Mouse (Mus musculus) monocyte, adult 5-6 weeks (primary cell): Measurements from ENCODE around the gene Palld. TPM values are rescaled to one million over a fixed set of nuclear protein-coding genes. Genes with fewer than 3 reads are reported as not detected.
A peak's percentile ranks its signal among the peaks of the same experiment; 100 is the strongest.

ENCODE experiments used
- ATAC-seq: fragments of 153-309, 156-312 bp; replicated peaks from 2 replicates; pipeline ENCODE4 v1.8.0; 2017; ENCODE audit warnings: mild to moderate bottlenecking; ENCODE audit not compliant: low TSS enrichment, insufficient number of reproducible peaks, severe bottlenecking, poor library complexity, low FRiP score
- total RNA-seq: library from RNA; stranded (forward); fragments of 200-1000, 200-491, 200-594 nt; gene quantifications from 3 replicates; pipeline ENCODE4 v1.2.3, GENCODE M21; 2017

Palld gene
- total RNA-seq, 1 experiment from 2014 or later, result not detected

DNA sequence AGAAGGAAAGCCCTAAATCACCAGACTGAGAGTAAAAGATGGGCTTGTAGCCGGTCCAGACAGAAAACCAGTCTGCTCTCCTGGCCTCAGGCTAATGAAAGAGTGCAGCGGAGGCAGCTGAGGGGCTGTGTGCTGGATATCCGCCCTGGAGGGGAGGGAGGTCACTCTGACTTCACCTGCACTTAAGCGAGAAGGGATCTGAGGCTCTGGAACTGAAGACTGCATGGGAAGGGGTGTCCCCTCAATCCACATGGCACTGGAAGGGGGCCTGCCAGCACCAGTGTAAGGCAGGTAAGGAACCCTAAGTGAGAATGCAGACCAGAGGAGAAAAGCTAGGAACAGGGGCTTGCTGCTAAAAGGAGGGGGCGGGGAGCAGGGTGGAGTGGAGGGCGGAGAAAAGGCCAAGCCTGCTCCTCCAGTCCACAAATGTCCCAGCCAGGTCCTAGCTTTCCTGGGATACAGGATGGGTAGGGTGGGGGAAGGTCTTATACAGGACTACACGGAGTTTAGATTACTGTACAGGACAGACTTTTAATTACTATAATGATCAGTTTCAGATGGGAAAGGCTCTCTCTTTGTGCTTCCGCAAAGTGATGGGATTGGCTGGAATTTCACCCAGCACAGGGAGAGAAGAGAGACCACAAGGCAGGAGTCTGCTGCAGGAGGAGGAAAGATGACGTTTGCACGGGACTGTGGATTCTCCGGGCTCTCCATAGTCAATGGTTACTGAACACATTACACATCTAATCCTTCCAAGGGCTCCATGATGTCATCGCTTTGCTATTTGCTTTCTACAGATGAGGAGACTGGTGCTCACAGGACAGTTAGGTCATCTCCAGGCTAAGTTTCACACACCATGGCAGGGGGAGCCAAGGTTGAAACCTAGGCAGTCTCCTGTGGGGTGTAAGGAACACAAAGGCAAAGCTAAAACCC lies 278.7 kb downstream of the Palld start:
- ATAC-seq, result no peak

DNA sequence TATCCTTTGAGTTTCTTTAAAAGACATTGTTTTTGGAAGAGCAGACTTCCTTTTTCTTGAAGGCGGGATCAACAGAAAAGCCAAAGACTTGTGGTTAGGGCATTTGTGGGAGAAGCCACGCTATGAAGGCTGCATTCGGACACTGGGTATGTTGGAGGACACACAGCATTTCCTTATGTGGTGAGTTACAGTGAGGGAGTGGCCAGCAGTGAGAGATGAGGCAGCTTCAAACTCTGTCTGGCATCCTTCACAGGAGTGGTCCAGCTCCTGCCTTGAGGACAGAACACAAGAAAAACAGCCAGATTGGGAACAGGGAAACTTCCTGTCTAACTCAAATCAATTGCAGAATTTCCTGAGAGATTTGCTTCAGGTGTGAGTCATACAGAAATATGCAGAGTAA lies 281.2 kb downstream of the Palld start:
- ATAC-seq, result no peak

DNA sequence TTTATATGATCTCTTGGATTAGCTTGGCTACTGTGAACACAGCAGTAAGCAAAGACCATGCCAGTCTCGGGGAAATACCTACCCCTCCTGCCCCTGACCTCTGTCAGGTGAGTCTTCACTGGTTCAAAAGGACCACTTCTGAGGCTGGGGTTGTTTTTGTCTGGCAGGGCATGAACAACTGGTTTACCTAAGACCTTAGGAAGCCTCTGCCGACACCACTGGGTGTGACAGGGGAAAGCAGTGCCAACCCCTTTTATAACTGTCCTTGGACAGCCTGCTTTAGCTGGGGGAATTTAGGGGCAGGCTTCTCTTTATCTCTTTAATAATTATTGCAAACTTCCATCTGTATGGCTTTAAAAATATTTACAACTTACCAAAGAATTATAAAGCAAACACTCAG lies 284.8 kb downstream of the Palld start:
- no peak for ATAC-seq

DNA sequence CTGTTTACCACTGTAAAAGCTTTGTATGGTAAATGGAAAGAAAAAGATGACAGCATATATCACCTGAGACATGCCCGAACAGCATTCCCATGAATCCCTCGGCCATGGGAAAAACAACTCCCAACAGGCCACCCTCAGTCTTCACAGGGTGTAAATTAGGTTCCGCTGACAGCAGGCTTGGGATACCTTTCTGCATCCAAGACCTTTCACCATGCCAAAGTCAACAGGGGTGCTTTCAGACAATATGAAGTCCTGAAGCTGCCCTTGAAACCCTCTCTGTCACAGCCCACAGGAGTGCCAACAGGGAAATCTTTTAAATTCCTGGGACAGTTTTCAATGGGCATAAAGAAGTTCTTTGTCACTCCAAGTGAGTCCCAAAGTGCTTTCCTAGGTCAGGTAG lies 285.4 kb downstream of the Palld start:
- ATAC-seq, result no peak

DNA sequence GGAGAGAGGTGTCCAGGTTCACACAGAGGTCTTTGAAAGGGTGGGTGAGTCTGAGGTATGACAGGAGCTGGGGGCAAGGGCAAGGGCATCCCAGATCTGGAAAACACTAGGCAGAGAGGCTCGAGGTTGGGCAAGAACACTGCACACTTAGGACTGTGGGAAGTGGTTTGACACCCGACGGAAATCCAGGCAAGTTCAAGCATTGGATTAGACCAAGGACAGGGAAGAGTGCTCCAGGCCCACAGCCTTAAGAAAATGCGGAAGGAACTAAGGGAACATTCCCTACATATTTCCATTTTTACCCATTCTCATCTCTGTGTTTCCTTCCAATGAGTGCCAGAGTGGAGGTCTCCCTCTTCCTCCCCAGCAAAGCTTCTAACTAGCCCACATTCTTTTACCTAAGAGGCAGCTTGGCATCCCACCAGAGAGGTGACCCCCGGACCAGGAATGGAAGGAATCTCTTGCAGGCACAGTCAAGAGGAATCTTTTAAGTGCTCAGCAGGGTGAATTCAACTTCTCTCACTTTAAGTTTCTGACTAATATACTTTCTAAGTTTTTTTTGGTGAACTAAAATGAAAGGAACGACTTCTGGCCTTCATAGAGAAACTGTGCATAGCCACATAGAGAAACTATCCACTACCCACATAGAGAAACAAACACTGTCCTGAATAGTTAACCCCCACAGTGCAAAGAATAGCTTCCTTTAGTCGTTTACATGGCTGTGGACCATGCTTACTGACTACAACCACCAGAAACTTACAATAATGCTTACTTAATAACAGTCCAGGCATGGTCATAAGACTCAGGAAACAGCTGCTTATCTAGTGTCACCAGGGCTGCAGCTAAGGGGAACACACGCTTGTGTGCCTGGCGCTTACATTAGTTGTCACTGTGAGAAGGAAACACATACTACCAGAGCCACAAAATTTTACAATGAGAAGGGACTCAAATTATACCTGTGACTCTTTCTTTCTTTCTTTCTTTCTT lies 286.5 kb downstream of the Palld start:
- ATAC-seq, result no peak

DNA sequence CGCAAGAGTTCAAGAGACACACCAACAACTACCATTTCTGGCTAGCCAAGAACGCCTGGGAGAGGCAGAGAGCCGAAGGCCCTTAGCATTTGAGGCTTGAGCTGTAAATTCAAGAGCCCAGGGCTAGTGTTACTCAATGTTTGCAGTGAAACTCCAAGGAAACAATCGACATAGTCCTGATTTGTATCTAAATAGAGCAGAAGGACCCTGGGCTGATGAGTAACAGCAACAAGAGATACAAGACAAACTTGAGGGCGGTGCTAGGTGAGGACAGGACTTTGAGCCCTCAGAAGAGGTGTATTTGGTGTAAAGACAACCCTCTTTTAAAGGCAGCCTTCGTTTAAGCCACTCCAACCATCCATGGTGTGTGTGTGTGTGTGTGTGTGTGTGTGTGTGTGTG lies 290.7 kb downstream of the Palld start:
- no peak for ATAC-seq

DNA sequence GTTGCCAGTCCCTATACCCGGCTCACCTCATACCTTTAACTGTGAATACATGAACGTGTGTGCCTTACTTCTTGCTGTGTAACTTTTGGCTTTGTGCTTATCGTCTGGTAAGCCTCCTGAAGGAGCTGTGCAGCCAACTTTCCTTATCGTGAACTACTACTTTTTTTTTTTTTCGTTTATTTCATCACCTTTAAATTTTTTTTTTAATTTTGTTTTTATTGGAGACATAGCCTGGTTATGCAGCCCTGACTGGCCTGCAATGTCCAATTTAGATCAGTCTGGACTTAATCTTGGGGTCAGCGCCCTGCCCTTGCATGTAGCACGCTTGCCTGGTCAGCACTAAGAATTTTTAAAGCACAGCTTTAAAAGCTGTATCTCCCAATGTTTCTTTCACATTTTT lies 291.4 kb downstream of the Palld start:
- ATAC-seq, result no peak

DNA sequence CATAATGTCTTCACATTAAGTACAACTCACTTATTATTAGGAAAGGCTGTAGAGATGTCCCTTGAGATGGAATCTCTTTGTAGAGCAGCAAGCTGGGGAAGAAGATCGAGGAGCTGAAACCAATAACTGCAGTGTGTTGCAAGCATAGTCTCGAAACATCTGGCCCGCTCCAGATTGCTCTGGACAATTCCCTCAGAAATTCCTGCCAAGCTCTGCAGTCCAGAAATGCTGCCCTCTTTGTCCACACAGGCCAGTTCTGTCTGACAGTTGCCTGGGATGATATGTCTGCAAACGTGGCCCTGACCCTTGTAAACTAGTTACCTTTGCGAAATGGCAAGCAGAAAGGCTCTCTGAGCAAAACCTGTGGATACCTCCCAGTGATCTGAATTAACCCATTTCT lies 291.9 kb downstream of the Palld start:
- ATAC-seq, result no peak

DNA sequence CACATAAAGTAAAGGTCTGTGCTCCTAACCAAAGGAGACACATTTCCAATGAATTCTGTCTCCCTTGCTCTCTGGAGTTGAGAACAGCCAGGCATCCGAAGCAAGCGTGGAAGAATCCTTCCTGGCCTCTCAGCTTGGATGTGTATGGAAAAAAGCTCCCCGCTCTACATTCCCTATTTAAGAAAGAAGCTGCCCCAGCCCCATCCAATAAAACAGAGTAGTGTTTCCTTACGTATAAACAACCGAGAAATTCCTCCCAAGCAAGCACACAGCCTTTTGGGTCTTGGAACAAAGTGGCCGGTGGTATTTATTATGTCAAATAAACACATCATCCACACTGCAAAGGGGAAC lies 295.1 kb downstream of the Palld start:
- no peak for ATAC-seq

DNA sequence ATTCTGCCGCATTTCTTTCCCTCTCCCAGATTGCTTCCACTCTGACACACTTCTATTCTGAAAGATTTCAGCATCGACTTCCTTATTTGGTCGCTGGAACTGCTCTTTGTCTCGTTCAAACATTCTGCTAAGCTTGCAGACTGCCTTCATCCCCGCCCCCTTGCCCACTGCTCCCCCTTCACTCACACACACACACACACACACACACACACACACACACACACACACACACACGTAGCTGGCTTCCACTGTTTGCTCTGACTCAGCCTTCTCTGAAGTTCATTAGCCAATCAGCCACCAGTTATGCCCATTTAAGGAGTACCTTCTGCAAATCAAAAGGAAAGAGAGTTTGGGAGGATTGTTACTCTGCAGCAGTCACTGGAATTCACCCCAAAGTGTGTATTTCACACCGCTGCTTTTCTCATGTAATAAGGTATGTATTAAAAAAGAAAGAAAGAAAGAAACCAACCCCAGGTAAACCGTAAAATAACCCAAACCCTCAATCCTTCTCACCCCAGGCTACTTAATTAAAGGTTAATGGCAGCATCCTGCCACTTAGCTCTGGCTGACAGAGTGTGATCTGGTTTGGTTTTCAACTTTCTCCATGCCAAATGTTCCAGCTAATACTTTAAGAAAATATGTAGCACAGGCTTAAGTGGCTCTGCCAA lies 295.6 kb downstream of the Palld start:
- ATAC-seq, result 0 out of 2 replicates have a peak, but pooled peaks have one; percentile 43

DNA sequence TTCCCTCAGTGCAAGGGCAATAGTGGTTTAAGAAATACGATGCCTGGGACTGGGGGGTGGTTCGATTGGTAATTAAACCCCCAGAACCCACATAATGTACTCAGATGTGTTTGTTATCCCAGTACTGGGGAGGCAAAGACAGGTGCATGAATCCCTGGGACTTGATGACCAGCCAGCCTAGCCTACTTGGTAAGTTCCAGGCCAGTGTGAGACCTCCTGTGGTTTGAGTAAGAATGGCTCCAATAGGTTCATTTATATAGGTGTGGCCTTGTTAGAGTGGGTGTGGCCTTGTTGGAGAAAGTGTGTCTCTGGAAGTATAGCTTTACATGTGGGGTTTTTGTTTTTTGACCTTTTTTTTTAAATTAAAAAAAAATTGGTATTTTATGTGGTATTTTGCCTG lies 297.6 kb downstream of the Palld start:
- ATAC-seq, result no peak

DNA sequence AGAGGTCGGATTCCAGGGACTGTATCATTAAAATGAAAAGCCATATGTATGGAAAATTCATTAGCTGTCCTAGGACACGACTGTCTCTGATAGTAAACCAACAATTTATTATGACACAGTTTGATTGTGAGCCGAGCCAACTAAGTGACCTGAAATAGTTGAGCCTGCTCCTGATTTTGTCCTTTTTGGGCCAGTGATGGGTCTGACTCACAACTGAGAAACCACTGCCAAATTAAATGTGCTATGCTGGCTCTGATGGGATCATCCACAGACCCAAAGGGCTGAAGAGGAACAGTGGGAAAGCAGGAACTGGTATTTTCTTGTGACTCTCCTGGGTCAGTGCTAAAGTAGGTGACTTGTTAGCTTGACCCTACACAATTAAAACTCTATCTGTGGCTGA lies 305.6 kb downstream of the Palld start:
- no peak for ATAC-seq

DNA sequence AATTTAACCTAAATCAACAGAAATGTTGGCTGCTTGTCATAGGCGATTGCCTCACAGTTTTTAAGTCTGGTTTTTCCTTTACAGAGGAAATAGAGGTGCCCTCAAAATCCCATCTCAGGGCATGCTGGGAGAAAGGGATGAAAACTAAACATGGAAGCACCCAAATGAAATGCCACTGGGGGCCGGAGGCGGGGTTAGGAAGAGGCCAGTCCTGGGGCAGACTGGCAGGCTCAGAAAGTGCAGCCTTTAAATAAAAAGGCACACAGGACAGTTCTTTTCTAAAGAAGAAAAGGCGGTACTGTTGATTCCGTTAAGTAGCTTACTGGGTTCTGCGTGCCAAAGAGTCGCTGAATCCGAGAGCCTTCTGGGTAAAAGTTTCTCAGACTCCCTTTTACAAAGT lies 311.0 kb downstream of the Palld start:
- no peak for ATAC-seq

DNA sequence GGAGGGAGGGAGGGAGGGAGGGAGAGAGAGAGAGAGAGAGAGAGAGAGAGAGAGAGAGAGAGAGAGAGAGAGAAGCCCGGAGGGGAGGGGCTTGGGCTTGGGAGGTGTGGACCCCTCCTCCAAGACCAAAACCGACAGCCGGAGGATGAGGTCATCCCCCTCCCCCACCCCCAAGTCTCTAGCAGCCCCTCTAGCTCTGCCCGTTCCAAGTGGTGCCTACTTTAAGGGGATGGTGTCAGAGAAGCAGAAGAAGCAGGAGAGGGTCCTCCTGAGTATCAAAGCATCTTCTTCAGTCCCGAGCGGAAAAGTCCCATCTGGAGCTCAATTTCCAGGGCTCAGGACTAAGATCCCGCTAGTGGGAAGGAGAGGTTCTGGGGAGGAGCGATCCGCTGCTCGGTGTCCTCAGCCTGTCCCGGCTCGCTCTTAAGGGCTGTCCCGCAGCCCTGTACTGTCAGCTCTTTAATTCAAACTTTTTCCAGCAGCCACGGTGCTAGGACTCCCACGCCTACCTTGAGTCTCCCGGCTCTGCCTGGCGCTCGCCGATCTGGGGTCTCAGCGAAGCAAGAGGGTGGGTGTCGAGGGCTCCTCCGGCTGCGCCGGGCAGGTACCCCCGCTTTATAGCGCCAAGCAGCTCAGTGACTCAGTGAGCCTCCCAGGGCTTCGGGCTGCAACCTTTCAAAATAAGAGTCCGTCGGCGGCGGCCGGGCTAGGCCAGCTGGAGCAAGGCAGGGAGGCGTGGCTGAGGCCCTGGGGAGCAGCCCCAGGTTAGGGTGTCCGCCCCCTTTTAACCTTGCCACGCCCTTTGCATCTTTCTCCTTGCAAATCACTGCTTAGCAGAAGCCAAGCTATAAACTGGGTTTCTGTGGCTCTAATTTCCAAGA lies 311.7 kb downstream of the Palld start:
- ATAC-seq, result no peak; the same call in 1 of the 2 replicates

DNA sequence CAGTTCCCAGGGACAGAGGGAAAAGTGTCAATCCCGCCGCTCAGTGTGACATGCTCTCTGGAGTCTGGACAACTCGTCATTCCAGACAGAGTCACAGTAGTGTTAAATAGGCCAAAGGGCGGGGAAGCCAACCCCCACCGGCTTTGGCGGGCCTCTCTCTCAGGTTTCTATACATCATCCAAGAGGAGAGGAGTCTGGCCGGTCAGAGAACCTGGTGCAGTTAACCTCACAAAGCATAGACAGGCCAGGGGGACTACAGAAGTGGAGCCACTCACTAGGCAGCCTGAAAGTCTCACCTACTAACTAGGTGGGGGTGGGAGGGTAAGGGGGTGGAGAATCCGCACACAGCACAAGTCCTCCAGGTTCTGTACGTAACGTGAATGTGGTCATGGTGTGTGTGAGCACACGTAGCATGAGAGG lies 312.5 kb downstream of the Palld start:
- ATAC-seq, result no peak

DNA sequence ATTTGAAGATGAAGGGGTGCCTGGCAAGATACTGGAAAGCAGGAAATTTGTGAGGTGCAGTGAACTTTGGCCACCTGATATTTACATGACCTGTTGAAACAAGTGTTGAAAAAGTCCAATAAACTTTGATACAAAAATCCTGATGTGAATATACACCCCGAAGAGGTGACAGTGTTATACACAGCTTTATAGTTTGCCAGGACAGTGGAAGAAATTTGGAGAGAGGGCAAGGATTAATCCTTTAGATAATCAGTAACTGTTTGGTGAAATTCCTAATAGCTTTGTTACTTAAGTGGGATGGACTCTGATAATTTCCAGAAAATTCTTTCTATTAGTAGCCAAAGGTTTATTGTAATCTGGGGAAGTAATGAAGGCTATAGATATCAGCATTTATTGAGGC lies 314.2 kb downstream of the Palld start:
- no peak for ATAC-seq

DNA sequence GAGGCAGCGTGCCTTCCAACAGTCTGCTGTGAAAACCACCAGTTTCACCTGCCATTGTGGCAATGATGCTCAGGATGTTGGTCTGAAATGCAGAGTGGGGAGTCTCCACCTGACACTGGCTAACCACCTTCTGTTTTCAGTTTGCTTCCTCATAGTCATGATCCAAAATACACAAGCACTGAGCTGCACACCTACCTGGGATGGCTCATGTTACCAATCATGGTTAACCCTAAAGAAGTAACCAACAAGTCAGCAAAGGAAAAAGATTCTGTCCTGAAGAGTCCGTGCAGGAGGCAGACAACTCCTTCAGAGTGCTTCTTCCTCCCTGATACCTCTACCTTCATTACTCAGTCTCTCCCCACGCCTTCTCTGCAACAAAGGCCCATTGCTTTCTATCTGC lies 314.8 kb downstream of the Palld start:
- no peak for ATAC-seq

DNA sequence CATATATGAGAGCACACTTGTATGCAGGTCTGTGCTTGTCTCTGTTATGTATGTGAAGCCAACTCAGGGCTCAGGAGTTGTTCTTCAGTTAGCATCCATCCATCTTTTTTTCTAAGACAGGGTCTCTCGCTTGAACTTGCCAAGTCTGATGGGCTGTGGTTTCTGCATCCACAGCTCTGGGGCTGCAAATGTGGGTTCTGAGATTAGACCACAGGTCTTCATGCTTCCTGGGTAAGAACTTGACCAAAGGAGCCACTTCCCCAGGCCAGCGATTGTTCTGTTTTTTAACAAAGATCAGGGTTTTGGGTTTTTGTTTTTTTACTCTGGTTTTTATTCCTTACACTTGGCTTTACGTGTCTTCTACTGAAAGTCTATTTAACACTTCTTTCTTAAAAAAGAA lies 316.0 kb downstream of the Palld start:
- ATAC-seq, result no peak
